8 mouse cellular contexts compared by ENCODE assay signal in the genomic region with DNA sequence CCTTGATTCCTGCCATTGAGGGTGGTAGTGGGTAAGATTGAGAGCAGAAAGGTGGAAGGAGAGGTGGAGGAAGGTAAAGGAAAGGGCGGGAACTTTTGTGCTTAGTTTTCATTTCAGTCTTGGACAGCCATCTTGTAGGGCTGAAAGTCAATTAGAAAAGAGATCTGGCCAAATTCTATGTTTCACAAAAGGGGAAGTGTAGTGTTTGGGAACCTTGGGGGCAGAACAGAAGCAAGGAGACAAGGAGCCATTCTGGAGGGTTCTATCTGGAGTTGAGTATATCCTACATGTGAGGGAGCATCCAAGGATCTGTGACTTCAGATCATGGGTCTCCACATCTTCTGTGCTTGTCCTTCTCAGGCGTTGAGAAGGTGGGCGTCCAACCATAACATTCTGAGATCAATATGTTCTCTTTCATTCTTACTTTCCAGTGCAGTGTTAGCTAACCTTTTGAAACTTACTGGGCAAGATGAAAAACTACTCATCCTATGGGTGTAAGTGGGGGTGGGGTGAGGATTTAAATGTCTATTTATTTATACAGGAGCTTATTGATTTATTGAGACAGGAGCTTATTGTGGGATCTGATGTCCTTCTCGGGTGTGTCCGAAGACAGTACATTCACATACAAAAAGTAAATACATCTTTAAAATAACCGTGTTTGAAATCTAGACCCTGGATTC. TPM values are rescaled to one million over a fixed set of nuclear protein-coding genes. Genes with fewer than 3 reads are reported as not detected.
A peak's percentile ranks its signal among the peaks of the same experiment; 100 is the strongest.
DNase-seq lines count a peak whose midpoint lies in the region; ATAC-seq and TF ChIP-seq lines count a peak whose summit lies in the region.

No protein-coding gene starts in this region.

- ATAC-seq in forebrain, embryonic 15.5 days (replicated peaks), result no peak; the same call in 1 of the 2 replicates
- no peak; the same call in 1 of the 2 replicates for ATAC-seq in midbrain, embryonic 11.5 days (ENCODE audit: low FRiP score)
- no peak for ATAC-seq in megakaryocyte-erythroid progenitor cell, adult 5-6 weeks (replicated peaks; ENCODE audit: low FRiP score, low TSS enrichment, poor library complexity, severe bottlenecking)

- TF ChIP-seq POLR2A in kidney, adult 2 months (IDR thresholded peaks at IDR 0.05; ENCODE audit: low read depth, low read length), result no peak
- TF ChIP-seq POLR2A in MEL (IDR thresholded peaks at IDR 0.05; ENCODE audit: control insufficient read depth in 1 of 2, insufficient read depth in 1 of 2, low read depth in 1 of 2, low read length in 2 of 2, poor library complexity in 1 of 2), result no peak

- H3K9ac ChIP-seq in MEL (ENCODE audit: control insufficient read depth, low read depth, low read length, poor library complexity, severe bottlenecking), result peak overlapping the region; percentile 90
- peak overlapping the region; percentile 90 for H3K9ac ChIP-seq in forebrain, embryonic 15.5 days (replicated peaks)
- H3K9ac ChIP-seq in midbrain, embryonic 11.5 days (ENCODE audit: low read length), result peak overlapping the region; percentile 97

- DNase-seq in kidney, adult 2 months, result no peak
- no peak for DNase-seq in kidney, postnatal 4 days
- DNase-seq in MEL (ENCODE audit: low read depth, low spot score), result peak; percentile 86
- DNase-seq in midbrain, embryonic 11.5 days (ENCODE audit: low spot score, missing footprints), result peak; percentile 81
- no peak for DNase-seq in layer of hippocampus, postnatal 36 days
- no peak for DNase-seq in cerebellum, adult 8-10 months

- TF ChIP-seq RAD21 in MEL (IDR thresholded peaks at IDR 0.05; ENCODE audit: low read depth, low read length), result no peak

- H3K4me2 ChIP-seq in forebrain, embryonic 15.5 days (replicated peaks), result peak overlapping the region; percentile 78
- H3K4me2 ChIP-seq in midbrain, embryonic 11.5 days, result peak overlapping the region; percentile 73

- H3K9me3 ChIP-seq in MEL (replicated peaks; ENCODE audit: insufficient read depth, low read length), result no peaks in the 10 kb centered on the region
- no peaks in the 10 kb centered on the region for H3K9me3 ChIP-seq in forebrain, embryonic 15.5 days
- H3K9me3 ChIP-seq in midbrain, embryonic 11.5 days (ENCODE audit: control insufficient read depth, low read length), result no peaks in the 10 kb centered on the region

- H3K27me3 ChIP-seq in kidney, adult 2 months (replicated peaks; ENCODE audit: control insufficient read depth, insufficient read depth, low read length), result no peaks in the 10 kb centered on the region
- H3K27me3 ChIP-seq in MEL (ENCODE audit: control insufficient read depth in 1 of 2, insufficient read depth in 2 of 2, low read length in 2 of 2), result no peaks in the 10 kb centered on the region
- no peaks in the 10 kb centered on the region for H3K27me3 ChIP-seq in forebrain, embryonic 15.5 days
- H3K27me3 ChIP-seq in midbrain, embryonic 11.5 days (ENCODE audit: control insufficient read depth, insufficient read depth, low read length), result no peaks in the 10 kb centered on the region

- H3K36me3 ChIP-seq in kidney, adult 2 months (ENCODE audit: control insufficient read depth, insufficient read depth, low read length), result no peaks in the 10 kb centered on the region
- peaks cover 0 to 22% of the 10 kb centered on the region in 2 experiments; a peak in 2 of 4 replicates for H3K36me3 ChIP-seq in MEL (ENCODE audit: control insufficient read depth in 1 of 2, insufficient read depth in 2 of 2, low read length in 2 of 2)
- no peaks in the 10 kb centered on the region for H3K36me3 ChIP-seq in forebrain, embryonic 15.5 days
- no peaks in the 10 kb centered on the region for H3K36me3 ChIP-seq in midbrain, embryonic 11.5 days (ENCODE audit: control insufficient read depth, insufficient read depth, low read length)

- peaks cover 18% of the 10 kb centered on the region; the same call in 1 of the 2 replicates for H3K4me1 ChIP-seq in kidney, adult 2 months (ENCODE audit: control insufficient read depth, insufficient read depth, low read length)
- peaks cover 1 to 21% of the 10 kb centered on the region in 2 experiments; a peak in 3 of 4 replicates for H3K4me1 ChIP-seq in MEL (ENCODE audit: control insufficient read depth in 1 of 2, insufficient read depth in 2 of 2, low read length in 2 of 2)
- H3K4me1 ChIP-seq in forebrain, embryonic 15.5 days, result peaks cover 38% of the 10 kb centered on the region
- peaks cover 15% of the 10 kb centered on the region for H3K4me1 ChIP-seq in midbrain, embryonic 11.5 days (ENCODE audit: control insufficient read depth, insufficient read depth, low read length)

- no peak for TF ChIP-seq CTCF in kidney, adult 2 months (conservative IDR thresholded peaks at IDR 0.05; ENCODE audit: insufficient read depth, insufficient read length, low read depth, low read length)
- TF ChIP-seq CTCF in MEL (IDR thresholded peaks at IDR 0.05 in 2 of 3, conservative IDR thresholded peaks at IDR 0.05 in 1 of 3; ENCODE audit: control insufficient read depth in 1 of 3, insufficient read depth in 1 of 3, low read depth in 2 of 3, low read length in 3 of 3, poor library complexity in 1 of 3, severe bottlenecking in 1 of 3), result no peak

- H3K79me2 ChIP-seq in MEL (ENCODE audit: control insufficient read depth, insufficient read depth, low read length, poor library complexity), result peaks cover 41% of the 10 kb centered on the region

- no peak for TF ChIP-seq EP300 in MEL (IDR thresholded peaks at IDR 0.05; ENCODE audit: low read depth in 1 of 2, low read length in 2 of 2)

- peak overlapping the region; percentile 93 for H3K4me3 ChIP-seq in kidney, adult 2 months (ENCODE audit: insufficient read depth, low read depth, low read length)
- H3K4me3 ChIP-seq in MEL (ENCODE audit: control insufficient read depth in 1 of 2, insufficient read depth in 1 of 2, low read depth in 2 of 2, low read length in 2 of 2), result peak overlapping the region; percentile 67 to 77
- peak overlapping the region; percentile 95 for H3K4me3 ChIP-seq in forebrain, embryonic 15.5 days
- peak overlapping the region; percentile 98 for H3K4me3 ChIP-seq in midbrain, embryonic 11.5 days (ENCODE audit: low read depth, low read length)

- H3K27ac ChIP-seq in kidney, adult 2 months (ENCODE audit: insufficient read depth, low read depth, low read length), result peak overlapping the region; percentile 100
- H3K27ac ChIP-seq in MEL (ENCODE audit: control insufficient read depth, low read depth, low read length), result peak overlapping the region; percentile 98
- peak overlapping the region; percentile 94 for H3K27ac ChIP-seq in forebrain, embryonic 15.5 days (replicated peaks)
- H3K27ac ChIP-seq in midbrain, embryonic 11.5 days (ENCODE audit: low read depth, low read length), result peak overlapping the region; percentile 92; the same call in 1 of the 2 replicates

- WGBS in kidney, adult 2 months, result 39% methylated on average over 6 of the region's 6 CpGs
- 60% methylated on average over 6 of the region's 6 CpGs for WGBS in forebrain, embryonic 15.5 days
- WGBS in midbrain, embryonic 11.5 days, result 57% methylated on average over 6 of the region's 6 CpGs

TF ChIP-seq in MEL, 35 proteins besides CTCF, POLR2A, EP300 and RAD21:
- no peak for TF ChIP-seq MXI1 (IDR thresholded peaks at IDR 0.05; ENCODE audit: low read depth, low read length)
- TF ChIP-seq ELF1 (IDR thresholded peaks at IDR 0.05; ENCODE audit: low read depth, low read length), result no peak
- TF ChIP-seq RCOR1 (IDR thresholded peaks at IDR 0.05; ENCODE audit: low read depth, low read length), result no peak
TF ChIP-seq in MEL: peak in this region for 0.

RNA-seq across cellular contexts. Expression of gene Dnajb6, which starts 0.5 kb away (rescaled TPM):
- 49.8 and 58.7 TPM in 2 replicates for polyA plus RNA-seq in kidney, adult 2 months (2012; rRNA removed)
- total RNA-seq in MEL (2012; rRNA removed), result 125 and 131 TPM in 2 replicates
- 100 to 1,000 TPM in 1 of 2 experiments, not detected in 1; 157 TPM for polyA plus RNA-seq in MEL (2012; ENCODE audit: insufficient read depth in 1 of 2, insufficient read length in 2 of 2, low read depth in 1 of 2, low replicate concordance in 2 of 2, missing spikeins in 1 of 2)
- 323 and 340 TPM in 2 replicates for polyA plus RNA-seq in forebrain, embryonic 15.5 days (2015; fragmentation: Nextera tagmentation; extraction: Ambion mirVana)
- polyA plus RNA-seq in midbrain, embryonic 11.5 days (2014; fragmentation: Nextera tagmentation; extraction: Ambion mirVana), result 247 and 262 TPM in 2 replicates
- total RNA-seq in layer of hippocampus, postnatal 36 days (2021), result 100 to 1,000 TPM; 173 to 183 TPM
- 97.2 and 115 TPM in 2 replicates for total RNA-seq in megakaryocyte-erythroid progenitor cell, adult 5-6 weeks (2014; fragmentation: Nextera tagmentation)
- total RNA-seq in megakaryocyte-erythroid progenitor cell, adult 5-6 weeks (2017), result 142 and 171 TPM in 2 replicates

RNA-seq across cellular contexts. Expression of gene Gm5129, which starts 0.8 kb away (rescaled TPM):
- polyA plus RNA-seq in kidney, adult 2 months (2012; rRNA removed), result not detected in 2 replicates
- total RNA-seq in MEL (2012; rRNA removed), result 1.0 TPM in 1 of 2 replicates, not detected in the other
- not detected for polyA plus RNA-seq in MEL (2012; ENCODE audit: insufficient read depth in 1 of 2, insufficient read length in 2 of 2, low read depth in 1 of 2, low replicate concordance in 2 of 2, missing spikeins in 1 of 2)
- polyA plus RNA-seq in forebrain, embryonic 15.5 days (2015; fragmentation: Nextera tagmentation; extraction: Ambion mirVana), result not detected in 2 replicates
- polyA plus RNA-seq in midbrain, embryonic 11.5 days (2014; fragmentation: Nextera tagmentation; extraction: Ambion mirVana), result not detected in 2 replicates
- total RNA-seq in layer of hippocampus, postnatal 36 days (2021), result 1 to 10 TPM in 1 of 2 experiments, not detected in 1; 1.6 TPM
- not detected in 2 replicates for total RNA-seq in megakaryocyte-erythroid progenitor cell, adult 5-6 weeks (2014; fragmentation: Nextera tagmentation)
- 18.6 TPM in 1 of 2 replicates, not detected in the other for total RNA-seq in megakaryocyte-erythroid progenitor cell, adult 5-6 weeks (2017)

Comparison
In these comparisons a context has a peak if more than half of its experiments do, and no peak if none do; other contexts are left out.
1. DNase-seq: peak in MEL (single experiment) and midbrain, embryonic 11.5 days (single experiment); none in kidney, adult 2 months (single experiment), kidney, postnatal 4 days (0 of 2), layer of hippocampus, postnatal 36 days (0 of 2) and cerebellum, adult 8-10 months (single experiment).
2. Peak in every context shown above with its lines, with median percentiles within 50 percentile points of each other: H3K27ac ChIP-seq, H3K4me3 ChIP-seq and H3K9ac ChIP-seq.